Mouse (Mus musculus) frontal cortex, postnatal 36 days (tissue): ENCODE data around the gene Vkorc1.
"Not testable (repeated sequence)": the region's sequence is repeated elsewhere in the genome, so short reads cannot be mapped to it uniquely, and the experiment has no call there.

Experiments used
- DNase-seq, 2 experiments: peaks; one replicate each; pipeline ENCODE4 v3.0.0; 2022; ENCODE audit warnings: low spot score in 2 of 2

The Vkorc1 gene

DNA sequence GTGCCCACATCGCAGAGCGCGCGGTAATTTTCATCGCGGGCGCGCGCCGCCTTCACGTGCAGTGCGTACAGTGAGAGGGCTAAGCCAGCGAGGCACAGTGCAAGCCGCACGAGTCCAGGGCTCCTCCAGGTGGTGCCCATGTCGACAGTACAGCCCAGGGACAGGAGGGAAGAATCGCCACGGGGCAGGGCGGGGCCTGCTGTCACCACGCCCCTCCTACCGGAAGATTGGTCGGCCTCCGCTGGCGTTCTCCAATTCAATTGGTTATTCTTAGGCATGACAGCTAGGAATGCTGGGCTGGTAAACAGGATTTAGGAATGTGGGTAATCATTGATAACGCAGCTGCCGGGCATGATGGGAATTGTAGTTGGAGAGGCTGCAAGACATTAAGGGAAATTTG, at the start of gene Vkorc1, which contains the start of gene Gm21974:
TSS of gene Vkorc1 (minus strand) at position 176 of the 400 bp plus-strand sequence.
TSS of gene Gm21974 (minus strand) at position 13 of the 400 bp plus-strand sequence.
- peak; percentile 92 to 97 for DNase-seq

DNA sequence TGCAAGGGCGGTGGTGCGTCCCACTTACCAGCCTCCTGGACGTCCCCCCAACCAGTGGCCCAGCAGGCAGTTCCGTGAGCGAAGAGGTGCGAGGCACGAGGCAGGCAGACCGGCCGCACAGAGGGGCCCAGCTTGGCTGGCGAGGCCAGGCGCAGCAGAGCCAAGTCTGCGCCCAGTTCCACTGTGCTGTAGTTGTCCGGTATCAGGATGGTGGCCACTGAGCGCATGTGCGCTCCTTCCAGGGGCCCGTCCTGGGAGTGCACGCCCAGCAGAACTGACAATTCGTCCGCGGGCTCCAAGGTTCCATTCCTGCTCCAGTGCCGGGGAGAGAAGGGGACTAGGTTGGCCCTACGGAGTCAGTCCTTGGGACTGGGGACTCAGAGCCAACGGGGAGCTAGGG, 49.2 kb upstream of the Vkorc1 start:
- DNase-seq = no peak

DNA sequence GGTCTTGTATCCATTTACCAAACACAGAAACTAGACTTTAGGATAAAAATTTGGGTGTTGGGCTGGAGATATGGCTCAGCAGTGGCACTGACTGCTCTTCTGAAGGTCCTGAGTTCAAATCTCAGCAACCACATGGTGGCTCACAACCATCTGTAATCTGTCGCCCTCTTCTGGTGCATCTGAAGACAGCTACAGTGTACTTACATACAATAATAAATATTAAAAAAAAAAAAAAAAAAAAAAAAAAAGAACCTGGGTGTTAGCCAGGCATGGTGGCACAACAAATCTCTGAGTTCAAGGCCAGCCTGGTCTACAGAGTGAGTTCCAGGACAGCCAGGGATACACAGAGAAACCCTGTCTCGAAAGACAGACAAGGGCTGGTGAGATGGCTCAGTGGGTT, 46.7 kb upstream of the Vkorc1 start:
- DNase-seq = not testable (repeated sequence)

DNA sequence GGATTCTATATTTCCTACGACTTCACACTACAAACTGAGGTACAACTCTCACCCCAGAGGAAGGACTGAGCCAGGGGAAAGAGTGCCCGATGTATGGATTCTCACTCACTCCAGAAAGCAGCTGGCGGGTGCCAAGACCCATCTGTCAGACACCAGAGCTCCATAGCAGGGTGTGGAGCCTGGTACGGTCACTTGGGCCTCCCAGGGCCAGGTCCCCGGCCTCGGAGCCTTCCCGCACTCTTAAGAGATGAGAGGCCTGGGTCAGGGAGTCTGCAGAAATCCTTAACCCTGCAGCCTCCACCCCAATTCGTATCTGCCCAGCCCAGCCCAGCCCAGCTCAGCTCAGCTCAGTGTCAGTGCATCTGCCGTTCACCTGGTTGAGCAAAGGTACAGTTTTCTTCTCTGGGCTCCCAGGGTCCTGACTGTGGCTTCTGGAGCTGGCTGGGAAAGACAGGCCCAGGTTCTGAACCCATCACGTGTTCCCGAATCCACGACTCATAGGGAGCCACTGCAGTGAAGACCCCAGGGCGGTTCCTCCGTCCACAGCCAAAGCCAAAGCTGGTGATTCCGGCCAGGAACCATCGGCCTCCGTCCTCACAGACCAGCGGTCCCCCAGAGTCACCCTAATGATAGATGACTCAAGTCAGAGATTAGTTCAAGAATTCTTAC, 40.9 kb upstream of the Vkorc1 start:
- no peak for DNase-seq

DNA sequence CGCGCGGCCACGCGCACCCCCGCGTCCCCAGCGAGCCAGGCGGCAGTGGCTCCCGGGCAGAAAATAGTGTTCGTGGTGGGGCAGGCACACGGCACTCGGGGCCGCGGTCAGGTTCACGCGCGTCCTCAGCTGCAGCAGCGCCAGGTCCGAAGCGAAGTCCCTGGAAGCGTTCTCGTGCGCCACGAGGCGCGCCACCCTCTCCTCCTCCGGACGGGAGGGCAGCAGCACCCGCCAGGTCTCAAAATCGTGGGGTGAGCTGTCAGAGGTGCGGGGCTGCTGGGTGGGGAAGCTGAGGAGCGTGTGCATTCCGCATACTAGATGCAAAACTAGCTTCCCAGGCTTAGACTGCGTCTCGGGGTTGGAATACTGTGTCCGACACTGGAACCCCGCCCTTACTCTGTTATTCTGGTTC, 40.3 kb upstream of the Vkorc1 start:
- DNase-seq = peak in 1 of 2 experiments; percentile 33

DNA sequence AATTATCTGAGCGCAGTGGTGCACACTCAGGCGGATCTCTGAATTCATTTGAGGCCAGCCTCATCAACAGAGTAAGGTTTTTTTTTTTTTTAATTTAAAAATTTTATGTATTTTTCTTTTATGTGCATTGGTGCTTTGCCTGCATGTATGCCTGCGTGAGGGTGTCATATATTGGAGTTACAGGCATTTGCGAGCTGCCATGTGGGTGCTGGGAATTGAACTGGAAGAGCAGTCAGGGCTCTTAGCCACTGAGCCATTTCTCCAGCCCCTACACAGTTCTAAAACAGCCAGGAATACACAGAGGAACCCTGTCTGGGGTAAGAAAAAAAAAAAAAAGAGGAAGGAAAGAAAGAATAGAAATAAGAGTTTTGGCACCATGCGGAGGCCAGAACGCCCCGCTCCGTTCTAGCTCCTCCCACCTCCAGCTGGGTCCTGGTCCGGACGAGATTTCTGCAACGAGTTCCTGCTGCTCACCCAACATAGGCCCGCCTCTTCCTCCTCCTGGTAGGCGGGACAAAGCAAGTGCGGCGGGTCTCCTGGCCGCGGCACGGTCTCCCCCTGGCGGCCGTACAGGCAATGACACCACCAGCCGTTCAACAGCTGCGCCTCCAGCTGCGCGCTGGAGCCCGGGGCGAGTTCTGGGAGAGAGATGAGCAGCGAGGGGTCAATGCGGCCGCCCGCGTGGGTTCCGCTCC, 39.8 kb upstream of the Vkorc1 start:
- peak; percentile 94 to 95 for DNase-seq

DNA sequence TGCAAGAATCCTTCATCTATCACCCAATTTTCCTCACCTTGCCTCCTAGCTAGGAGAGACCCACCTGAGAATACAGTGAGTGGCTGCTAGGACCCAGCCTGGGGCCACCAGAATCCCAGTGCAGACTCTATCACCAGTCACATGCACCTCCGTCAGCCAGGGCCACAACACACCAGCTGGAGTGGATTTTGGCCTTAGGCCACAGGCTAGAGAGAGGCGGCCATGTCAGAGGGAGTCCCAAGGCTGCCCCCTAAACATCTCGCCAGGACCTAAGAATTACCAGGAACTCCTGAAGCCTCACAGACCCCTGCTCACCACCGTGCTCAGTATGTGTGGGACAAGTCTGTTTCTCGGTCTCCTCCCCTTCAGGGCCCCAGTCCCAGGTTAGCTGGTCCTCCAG, 38.7 kb upstream of the Vkorc1 start:
- no peak for DNase-seq

DNA sequence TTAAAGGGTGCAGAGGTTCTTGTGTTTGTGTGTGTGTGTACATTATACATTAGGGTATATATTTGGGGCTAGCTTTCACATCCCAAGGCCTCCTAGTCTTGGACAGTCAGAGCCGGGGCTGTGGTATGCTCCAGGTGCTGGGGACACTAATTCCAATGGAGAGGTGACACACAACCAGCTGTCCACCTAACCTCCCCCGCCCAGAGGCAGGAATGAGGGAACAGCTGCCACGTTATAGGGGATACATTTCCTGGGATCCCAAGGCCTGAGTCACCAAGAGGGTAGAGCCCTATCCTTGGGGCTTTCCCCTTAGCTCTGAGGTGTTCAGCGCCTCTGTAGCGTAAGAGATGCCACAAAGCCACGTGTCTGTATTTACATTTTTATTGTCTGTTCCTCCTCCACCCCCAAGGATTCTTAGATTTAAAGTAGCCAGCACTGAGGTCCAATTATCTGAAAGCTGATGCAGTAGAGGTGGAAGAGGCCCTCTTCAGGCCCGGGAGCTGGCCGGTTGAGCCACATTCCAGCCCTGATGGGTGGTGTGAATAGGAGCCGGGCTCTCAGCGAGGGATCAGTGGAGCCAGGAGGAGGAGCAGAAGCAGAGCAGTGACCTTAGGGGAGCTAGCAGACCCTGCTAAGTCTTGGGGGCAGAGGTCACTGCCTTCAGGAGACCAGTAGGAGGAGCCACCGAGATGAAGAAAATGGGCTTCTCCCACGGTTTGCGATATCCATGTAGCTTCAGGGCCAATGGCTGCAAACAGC, 37.0 kb upstream of the Vkorc1 start:
- no peak for DNase-seq

DNA sequence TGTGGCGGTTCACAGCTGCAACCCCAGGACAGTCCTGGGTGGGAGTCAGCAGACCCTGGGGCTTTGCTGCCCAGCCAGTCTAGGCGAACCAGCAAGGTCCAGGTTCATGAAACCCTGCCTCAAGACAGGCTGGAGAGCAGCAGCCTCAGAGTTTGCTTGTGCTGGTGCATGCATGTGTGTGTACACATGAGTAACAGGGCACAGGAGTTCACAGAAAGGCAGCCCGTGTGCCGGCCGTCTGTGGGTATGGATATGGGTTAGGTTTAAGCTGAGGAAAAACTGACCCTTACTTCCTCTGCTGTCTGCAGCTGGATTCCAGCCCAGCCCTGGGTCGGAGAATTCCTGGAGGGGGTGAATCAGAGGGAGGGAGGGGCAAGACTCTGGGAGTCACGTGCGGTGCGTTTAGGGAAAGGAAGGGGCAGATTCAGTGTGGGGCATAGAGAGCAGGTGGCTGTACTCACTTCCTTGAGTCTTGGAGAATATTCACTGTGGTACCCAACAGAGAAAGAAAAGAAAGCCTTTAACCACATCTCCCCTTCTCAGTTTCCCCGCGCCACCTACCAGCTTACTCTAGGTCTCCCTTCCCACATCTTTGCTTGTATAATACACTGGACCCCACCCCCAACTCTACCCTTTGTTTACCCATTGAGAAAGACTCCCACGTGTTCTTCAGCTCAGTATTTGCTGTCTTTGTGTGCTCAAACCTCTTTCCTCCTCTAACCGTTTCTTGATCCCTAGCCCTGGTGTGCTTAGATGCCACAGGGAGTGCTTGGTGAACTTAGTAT, 36.1 kb upstream of the Vkorc1 start:
- no peak for DNase-seq

DNA sequence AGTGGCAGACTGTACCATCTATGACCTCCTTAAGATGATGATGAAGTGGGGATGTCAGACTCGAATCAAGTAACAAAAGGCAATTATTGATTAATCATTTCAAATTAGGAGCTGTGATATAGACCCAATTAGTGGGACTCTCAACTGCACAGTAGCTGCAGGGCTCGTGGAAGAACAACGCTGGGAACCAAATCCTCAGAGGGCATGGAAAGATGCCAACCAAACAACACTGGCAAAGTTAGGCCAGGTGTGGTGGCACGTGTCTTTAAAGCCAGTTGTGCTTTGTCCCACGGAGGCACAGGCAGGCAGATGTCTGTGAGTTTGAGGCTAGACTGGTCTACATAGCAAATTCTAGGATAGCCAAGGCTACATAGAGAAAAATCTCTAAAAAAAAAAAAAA, 35.2 kb upstream of the Vkorc1 start:
- DNase-seq = no peak

DNA sequence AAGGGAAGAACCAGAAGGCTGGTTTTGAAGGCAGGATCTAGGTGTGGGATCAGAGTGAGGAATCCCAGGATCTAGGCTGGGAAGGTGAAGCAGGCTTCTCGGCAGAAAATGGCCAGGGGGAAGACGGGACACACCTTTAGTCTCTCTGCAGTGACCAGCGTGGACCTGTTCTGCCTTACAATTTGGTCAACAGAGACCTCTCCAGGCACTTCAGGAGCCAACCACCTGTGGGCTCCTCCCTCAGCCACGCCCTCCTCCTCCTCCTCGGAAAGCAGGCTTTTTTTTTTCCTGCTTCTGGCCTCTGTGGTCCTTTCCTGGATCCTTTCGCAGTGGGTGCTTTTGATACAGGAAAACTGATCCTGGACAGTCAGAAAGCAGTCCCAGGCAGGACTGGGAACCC, 34.5 kb upstream of the Vkorc1 start, which contains the start of gene Prss8:
TSS of gene Prss8 (minus strand) at position 182 of the 400 bp plus-strand sequence.
- DNase-seq = no peak

DNA sequence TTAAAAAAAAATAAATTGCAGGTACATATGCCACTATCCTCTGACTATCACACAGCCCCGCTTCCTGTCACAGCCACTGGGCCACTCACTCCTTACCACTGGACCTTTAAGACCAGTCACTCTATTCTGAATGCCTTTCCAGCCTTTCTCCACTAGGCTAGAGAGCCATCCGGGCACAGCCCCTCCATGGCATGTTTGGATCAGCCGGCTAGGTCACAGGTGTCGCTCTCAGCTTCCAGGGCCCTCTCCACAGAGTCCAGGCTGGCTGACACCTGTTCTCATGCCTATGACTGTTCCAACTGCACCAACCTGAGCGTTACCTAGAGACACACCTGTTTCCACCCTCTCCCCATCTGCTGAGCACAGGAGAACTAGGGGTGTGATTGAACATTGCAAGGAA, 33.2 kb upstream of the Vkorc1 start:
- DNase-seq = no peak

DNA sequence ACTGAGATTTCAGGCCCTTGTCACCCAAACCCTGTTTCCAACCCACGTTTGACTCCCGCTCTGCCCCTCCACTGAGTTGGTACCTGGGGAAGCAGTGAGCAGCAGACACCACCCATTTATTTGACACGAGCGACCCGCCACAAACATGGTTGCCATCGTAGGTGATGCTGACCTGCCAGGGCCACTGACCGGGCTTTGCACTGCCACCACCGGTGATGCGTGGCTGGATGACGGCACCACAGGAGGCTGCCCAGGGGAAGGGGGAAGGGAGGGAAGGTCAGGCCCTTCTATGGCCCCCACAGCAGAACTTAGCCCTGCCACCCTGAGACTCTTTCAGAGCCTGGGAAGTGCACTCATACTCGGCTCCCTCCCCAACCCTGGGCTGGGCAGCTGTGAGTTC, 32.3 kb upstream of the Vkorc1 start:
- no peak for DNase-seq

DNA sequence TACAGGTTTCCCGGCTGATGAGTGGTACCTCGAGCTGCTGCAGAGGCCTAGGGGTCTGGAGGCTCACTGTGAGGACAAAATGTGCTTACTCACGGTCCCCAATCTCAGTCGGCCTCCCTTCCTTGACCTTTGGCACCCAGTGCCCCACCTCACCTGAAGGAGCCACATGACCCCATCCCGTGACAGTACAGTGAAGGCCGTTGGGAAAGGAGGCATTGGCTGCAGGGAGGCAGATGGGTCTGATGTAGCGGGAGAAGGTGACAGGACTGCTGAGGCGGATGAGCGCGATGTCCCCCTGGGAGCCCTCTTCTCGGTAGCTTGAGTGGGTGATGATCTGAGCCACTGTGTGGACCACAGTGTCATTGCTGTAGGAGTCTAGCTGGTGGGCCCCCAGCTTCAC, 31.4 kb upstream of the Vkorc1 start:
- DNase-seq = no peak

DNA sequence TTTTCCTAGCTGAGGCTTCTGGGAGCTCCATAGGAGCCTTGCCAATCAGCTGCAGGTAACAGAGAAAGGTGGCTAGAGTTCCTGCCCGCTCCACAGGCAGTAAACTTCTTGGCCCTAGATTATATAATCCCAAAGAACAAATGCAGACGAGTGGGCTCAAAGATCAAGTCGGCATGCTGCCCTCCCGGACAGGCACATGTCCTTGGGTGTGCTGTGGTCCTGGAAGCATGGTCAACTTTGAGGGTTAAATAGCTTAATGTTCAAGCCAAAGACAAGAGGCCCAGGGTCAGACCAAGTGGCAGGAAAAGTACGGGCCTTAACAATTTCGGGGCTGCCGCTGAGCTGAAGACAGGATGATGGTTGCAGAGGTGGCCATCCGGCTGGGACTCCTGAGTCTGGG, 30.6 kb upstream of the Vkorc1 start:
- DNase-seq = no peak

DNA sequence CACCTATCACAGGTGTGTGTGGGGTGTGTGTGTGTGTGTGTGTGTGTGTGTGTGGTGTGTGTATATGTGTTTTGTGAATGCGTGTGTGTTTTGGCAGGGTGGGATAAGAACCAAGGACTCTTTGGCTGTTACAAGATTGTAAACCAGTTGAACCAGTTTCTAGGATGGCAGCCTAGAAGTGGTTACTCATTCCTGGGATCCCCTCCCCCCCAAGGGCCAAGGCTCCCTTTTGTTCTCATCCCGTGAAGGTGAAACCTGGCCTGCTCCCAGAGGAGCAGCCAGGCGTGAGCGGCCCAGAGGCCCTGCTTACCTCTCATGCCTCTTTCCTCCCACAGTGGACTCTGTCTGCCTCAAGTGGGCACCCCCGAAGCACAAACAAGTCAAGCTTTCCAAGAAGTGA, 29.8 kb upstream of the Vkorc1 start:
- DNase-seq = no peak

DNA sequence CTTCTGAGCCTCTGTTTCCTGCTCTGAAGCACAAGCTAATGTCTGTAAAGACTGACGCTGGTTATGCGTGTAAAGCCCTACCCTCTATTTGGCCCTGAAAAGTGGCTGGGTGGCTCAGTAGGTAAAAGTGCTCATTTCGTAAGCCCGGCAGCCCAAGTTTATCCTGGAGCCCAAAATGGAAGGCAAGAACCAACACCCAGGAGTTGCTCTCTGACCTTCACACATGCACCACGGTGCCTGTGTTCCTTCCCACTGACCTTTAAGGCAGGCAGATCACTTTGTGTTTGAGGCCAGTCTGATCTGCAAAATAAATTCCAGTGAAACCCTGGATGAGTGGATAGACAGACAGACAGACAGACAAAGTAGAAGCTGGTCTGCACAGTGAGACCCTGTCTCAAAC, 28.3 kb upstream of the Vkorc1 start:
- DNase-seq = no peak

DNA sequence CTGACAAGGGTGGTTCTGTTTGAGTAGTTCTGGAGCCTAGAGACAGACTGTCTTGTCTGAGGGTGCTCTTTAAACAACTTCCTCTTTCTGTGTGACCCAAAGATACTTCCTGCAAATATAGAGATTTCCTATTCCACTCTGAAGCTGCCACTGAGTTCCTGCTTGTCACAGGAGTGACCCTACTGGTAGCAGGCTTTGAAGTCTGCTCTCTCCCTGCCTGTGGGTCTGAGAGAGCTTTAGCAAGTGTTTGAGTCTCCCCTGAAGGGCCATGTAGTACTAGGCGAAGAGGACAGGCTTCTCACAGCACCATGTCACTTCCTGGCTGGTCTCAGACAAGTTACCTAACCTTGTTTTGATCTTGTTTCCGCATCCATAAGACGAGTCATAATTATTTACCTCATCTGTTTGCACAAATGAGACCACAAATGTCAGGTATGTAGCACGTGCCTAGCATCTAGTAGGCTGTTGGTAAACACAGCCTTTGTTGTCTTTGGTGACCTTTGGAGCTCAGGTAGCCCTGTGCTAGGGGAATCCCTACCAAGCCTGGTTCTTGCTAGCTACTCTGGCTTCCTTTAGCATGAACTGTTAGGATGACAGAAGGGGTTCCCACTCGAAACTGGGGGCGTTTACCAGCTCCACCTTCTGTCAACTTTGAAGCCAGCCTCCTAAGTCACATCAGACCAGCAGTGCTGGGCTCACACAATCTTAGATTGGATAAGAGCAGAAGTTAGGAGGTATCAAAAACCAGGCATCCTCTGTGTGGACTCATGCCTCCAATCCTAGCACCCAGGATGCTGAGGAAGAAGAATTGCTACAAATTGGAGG, 27.2 kb upstream of the Vkorc1 start:
- peak; percentile 27 to 37 for DNase-seq

DNA sequence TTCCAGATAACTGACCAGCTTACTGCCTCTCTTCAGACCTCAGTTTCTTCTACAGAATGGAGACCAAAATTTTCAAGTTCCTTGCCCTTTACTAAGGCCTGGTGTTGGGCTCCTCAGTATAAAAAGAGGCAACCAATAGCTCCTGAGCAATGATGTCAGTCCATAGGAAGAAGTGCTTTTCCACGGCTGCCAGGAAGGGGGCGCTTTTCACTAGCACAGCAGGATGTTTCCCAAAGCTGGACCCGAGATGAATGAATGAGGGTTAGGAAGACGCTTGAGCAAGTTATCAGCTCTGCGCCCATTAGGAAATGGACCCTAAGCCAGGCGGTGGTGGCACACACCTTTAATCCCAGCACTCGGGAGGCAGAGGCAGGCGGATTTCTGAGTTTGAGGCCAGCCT, 26.1 kb upstream of the Vkorc1 start:
- peak in 1 of 2 experiments; percentile 36 for DNase-seq

DNA sequence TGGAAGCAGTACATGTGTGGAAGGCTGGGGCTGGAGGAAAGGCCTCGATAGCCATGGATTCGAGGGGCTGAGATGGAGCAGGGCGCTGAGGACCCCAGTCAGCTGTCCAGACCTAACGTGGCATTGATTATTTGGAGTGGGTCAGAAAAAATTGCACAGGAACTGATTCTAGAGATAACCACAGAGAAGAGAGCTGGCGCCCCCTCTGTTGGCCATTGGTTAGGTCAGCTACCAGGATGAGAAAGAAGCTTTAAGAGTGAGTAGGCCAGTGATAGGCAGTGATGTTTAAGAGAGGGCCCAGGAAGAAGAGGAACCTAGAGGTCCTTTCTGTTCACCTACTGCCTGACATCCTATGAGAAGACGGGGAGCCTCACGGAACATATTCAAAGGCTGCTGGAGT, 23.9 kb upstream of the Vkorc1 start:
- DNase-seq = no peak

DNA sequence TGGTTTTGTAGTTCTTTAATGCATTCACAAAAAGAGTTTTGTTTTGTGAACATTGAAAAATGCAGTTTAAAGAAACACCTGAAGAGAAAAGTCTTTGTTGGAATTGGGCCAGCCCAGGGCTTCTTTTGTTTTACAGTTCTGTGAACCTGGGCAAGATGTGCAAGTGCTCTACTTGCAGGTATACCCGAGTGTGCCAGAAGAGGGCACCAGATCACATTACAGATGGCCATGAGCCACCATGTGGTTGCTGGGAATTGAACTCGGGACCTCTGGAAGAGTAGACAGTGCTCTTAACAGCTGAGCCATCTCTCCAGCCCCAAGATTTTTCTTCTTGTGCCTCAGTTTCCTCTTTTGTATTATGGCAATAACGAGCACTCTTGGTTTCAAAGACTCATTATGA, 22.8 kb upstream of the Vkorc1 start:
- peak in 1 of 2 experiments; percentile 43 for DNase-seq
